Mouse (Mus musculus) right cerebral cortex, adult 18-20 months (tissue): ENCODE results near the gene Glrp1.

Source experiments
- DNase-seq: peaks from one replicate; pipeline ENCODE4 v3.0.0; 2022; ENCODE audit warnings: mixed read lengths

The Glrp1 gene

DNA sequence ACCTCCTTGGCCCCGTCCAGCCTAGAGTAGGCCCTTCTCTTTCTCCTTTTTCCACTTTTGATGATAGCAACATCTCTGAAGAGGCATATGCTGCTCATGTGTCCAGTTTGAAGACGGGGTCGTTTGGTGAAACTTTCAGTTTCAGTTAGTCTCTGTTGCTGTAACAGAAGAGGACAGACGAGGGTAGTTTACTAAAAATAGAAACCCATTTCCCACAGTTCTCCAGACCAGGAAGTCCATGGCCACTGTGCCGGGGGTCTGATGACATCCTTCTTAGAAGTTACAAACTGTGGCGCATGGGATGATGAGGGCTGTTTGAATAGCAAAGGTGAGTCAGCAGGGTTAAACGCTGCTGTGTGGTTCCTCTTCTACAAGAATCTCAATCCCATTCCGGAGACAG lies at the start of gene Glrp1:
Gene Glrp1 (minus strand): TSS at position 278 of the 400 bp plus-strand sequence.
- no peak for DNase-seq

DNA sequence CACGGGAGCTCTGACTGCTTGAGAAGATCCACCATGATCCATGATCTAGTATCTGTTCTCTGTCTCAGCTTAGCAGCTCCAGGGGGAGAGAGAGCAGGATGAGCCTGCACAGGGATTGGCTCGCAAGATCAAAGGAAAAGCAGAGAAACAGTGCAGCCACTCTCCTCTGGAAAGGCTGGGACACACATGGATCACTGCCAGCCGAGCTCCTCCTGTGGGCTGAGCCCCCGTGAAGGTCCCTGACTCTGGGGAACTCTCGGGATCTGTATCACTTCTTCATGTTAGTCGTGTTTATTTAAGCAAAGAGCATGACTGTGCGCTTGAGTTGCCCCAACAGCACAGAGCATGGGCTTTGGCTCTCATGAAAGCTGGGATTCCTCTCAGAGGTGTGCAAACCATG lies 49.4 kb upstream of the Glrp1 start:
- DNase-seq = no peak

DNA sequence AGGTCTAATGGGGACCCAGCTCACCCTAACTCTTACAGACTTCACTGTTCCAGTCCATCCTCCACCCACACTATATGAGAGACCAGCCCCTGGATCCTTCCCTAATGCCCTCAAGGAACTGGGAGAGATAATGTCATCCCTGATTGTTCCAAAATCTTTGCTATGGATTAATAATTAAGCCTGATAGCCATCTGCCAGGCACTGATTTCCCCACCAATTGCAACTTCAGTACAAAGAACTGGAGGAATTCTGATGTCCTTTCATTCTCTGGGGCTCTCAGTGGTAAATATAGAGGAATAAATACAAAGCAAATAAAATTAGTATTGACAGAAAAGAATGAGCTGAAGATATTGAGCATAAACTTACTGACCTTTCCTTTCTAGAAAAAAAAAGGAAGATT lies 48.9 kb upstream of the Glrp1 start:
- DNase-seq = no peak

DNA sequence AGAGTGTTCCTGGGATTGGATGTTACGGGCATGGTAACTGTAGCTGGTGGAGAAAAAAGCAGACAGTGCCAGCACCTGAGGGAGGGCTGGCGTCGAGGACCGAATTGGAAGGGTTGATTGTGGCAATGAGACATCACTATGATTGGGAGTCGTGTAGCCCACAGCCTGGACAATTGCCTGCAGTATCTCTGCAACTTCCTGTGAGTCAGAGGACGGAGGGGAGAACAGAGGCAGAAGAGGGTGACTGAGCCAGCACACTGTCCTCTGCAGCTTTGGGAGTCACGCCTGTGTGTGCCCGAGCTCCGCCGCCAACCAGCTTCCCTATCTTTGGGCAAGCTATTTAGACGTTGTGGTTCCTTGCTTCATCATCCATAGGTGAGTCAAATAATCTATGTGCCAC lies 46.5 kb upstream of the Glrp1 start:
- DNase-seq = no peak

DNA sequence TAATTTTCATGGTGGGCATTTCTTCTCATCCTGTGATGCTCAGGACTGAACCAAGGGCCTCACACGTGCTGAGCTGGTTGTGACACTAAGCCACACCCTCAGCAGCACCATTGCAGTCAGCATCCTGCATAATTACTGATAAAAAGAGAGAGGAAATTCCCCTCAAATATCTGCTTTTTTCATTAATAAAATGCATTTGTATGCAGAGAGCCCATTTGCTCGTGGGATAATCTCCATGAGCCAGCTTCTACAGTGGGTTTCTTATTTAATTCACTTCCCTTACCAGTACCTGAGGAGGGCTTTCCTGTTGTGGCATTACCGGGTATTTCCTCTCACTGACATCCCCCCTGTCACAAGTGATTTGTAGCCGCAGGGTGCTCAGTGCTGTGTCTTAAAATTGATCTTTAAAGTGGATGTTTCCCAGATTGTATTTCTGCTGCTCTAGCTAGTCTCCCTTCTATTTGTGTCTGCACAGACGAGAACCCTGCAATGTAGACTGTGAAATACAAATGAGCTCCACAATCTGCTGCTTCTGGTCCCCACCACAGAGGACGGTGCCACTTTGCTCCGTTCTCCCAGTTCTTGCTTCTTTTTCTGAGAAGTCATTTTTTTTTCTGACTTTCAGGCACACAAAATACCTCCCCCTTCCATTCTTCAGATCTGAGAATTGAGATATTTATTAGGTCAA lies 43.8 kb upstream of the Glrp1 start:
- DNase-seq = no peak

DNA sequence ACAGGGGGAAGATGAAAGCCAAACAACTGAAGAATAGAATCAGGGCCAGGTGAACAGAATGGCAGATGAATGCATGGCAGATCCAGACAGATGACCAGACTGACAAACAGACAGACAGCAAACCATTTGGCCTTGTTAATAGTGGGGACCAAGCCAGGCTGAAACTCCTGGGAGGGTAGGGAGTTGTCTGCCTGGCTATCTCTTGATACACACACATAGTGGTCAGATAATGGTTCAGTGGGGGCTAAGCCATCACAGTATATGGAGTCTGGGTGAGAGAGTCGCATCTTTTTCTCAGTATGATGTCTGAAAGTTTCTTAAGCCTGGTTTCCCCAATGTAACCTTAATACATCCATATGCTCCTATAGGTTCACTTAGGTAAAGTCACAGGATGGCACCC lies 39.4 kb upstream of the Glrp1 start:
- no peak for DNase-seq

DNA sequence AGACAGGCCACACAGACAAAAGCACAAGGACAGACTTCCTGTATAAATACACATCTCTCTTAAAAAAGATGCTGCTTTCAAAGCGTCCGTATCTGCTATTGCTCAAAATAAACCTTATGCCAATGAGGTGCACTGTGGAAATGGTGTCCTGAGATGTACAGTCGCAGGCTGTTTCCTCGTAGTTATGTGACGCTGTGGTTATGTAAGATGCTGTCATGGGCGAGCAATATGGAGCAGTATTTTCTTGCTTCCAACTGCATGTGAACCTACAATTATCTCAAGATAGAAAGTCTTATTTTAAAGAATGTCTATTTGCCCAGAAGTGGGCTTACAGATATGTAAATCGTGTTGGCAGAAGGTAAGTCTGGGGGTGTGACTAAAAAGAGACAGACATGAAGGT lies 37.3 kb upstream of the Glrp1 start:
- peak; percentile 24 for DNase-seq

DNA sequence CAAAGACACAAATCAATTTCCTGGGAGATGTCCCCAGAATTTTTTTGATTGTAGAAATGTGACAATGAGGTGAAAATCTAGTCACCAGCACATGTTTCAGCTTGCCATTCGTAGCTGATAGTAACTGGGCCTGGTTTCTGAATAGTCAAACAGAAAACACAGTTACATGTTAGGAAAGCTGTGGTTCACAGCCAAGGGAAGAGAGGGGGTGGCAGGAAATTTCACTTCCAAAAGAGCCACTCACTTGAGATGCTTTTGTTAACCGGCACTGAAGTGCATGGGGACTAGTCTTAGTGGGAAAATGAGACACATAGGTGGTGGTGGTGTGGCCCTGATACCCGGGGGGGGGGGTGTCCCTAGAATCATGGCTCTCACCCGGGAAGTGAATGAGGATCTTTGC lies 33.7 kb upstream of the Glrp1 start:
- DNase-seq = no peak

DNA sequence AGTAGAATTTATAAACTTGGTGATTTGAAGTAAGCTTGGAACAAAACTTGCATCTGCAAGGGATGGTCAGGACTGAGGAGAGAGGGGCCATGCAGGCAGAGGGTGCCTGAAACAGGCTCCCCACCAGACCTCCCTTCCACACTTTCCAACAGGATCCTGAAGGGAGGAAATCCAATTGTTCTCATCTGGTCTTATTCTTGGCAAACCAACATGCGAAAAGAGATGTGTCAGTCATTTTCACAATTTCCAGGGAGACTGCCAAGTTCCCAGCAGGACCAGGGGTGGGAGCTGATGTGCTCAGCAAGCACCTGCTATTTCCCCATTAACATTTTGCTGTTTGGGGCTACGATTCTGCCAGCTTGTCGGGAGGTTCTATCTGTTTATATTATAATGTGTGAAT lies 30.0 kb upstream of the Glrp1 start:
- DNase-seq = peak; percentile 23

DNA sequence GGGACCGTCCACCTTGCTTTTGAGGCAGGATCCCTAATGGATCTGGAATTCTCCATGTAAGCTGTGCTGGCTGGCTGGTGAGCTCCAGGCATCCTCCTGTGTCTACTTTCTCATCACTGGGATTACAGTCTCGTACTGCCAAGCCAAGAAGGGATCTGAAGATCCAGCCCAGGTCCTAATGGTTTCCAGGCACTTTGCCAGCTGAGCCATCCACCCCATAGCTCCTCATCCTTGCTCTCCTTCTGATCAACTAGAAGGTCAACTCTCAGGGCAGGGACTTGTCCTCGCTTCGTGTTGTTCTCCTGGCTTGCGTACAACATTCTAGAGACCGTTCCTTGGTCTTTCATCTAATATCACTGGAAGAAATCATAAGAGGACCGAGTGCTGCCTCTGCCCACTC lies 29.4 kb upstream of the Glrp1 start:
- no peak for DNase-seq

DNA sequence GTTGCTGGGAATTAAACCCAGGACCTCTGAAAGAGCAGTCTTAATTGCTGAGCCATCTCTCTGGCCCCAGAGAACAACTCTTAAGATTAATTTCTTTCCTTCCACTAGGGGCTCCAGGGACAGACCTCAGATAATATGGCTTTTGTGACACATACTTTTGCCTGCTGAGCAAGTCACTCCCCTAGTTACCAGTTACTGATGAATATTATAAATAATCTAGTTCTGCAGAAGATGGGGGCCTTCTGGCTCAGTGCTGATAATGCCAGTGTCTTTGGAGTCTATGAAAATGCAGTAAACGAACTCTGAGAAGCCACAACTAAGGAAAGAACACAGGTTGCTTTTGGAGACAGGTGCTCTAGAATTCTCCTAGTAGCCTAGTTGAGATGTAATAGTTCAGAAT lies 26.4 kb upstream of the Glrp1 start:
- DNase-seq = no peak

DNA sequence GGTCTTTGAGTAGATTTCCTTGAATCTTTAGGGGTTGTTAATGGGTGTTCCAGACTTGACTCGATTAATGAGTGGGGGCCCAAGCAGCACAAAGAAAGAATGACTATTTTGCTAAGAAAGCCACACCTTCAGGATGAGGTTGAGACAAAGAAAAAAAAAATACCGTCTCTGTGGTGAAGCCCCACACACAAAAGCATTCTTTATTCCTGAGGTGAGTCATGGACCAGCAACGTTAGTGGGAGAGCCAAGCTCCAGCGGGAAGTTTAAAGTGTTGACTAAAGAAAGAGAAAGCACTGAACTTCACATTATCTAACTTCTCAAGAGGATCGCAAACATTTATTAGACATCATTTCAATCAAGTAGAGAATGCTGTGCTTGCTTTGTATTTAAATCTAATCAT lies 24.2 kb upstream of the Glrp1 start:
- no peak for DNase-seq

DNA sequence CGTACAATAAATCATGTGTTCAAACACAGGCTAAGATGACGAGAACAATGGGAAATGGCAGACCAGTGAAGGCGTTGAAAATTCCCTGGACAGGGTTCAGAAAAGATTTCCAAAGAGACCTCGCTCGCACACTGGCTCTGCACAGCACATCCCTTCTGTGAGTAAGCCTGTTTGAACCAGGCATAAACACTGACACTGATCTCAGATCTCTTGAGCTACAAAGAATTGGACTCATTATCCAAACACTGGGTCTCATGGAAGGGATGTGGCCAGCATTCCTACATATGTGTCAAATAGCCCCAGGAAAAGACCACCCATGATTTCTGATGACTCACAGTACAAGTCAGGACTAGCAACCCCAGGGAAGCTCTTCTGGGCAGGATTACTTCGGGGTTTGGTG lies 16.3 kb upstream of the Glrp1 start:
- DNase-seq = no peak

DNA sequence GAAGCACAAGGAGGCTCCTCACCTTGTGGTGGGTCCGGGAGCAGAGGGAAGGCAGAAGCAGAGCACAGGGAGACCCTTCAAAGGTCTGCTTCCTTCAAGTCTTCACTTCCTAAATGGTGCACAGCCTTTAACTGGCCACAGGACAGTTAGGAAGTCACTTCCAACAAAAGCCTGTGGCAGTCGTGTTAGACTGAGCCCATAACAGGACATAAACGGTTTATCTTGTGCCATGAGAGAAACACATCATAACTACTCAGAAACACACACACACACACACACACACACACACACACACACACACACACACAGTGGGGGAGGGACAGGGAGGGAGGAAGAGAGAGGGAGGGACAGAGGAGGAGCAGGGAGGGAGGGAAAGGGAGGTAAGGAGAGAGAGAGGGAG lies 15.8 kb upstream of the Glrp1 start:
- no peak for DNase-seq

DNA sequence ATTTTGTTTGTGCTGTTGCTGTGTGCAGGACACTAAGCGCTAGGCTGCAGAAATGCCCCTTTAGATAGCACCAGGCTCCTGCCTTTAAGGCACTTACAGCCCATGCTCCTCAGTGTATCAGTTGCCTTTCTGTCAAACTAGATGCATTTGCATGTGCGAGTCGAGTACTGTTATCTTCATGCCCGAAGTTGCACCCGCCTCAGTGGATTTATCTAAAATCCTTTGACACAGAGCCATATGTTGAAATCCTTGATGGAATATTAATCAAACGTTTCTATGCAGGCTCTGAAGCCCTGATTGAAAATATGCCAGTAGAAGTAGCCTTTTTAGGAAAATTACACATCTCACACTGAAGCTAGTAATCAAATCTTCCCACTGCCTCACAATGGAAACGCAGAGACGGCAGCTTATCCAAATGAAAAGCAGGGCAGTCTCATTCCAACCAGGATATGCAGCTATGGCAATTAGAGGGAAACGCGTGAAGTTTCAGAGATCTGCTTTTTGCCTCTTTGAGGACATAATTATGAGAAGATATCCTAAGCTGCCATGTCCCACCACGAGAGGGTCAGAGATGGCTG lies 11.4 kb upstream of the Glrp1 start:
- DNase-seq = no peak

DNA sequence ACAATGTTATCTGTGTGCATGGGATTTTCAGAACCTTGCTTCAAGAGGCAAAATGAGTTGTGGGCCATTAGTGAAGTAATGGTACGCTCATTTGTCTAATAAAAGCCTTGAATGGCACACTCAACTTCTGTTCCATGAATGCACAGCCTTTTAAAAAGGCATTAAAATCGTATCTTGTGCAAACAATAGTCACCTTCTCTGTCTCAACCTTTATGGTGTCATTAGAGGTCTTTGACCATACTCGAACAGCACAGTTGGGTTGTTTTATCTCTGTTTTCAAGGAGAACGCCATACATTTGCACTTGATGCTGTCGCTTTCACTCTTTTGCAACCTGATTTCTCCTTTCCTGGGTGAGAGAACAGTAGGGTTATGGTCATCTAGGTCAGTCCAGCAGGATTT lies 3.7 kb upstream of the Glrp1 start:
- DNase-seq = no peak

DNA sequence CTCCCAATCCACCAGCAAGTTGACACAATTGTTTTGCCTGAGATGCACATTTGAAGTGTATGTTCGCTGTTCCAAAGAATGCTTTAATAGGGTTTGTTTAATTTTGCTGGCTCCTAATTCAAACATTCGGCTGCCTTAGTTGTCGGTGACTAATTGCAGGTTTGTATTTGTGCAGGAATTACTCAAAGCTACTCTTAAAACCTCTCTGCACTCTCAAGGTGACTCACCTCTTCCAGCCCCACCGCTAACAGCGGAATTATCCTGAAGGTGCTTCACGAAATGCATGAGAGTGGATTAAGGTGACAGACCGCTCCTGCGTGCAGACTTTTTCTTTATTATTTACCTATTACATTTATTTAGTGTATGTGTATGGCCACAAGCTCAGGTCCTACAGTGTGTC lies 2.0 kb downstream of the Glrp1 start:
- DNase-seq = no peak

DNA sequence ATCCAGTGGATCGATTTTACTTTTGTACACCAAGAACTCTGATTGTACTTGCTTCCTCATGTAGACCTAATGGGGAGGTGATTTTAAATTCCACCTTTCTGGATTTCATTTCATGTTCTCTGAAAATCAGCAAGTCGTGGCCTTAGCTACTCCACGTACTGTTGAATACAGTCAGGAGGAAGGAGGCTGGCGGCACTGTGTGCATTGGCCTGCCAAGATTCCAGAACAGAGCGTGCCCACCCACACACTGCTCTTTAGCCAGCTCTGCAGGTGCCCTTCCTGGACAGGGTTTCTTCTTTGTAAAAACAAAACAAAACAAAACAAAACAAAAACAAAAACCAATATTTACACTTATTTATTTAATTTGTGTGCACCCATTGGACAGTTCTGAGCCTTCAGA lies 2.7 kb downstream of the Glrp1 start:
- DNase-seq = no peak

DNA sequence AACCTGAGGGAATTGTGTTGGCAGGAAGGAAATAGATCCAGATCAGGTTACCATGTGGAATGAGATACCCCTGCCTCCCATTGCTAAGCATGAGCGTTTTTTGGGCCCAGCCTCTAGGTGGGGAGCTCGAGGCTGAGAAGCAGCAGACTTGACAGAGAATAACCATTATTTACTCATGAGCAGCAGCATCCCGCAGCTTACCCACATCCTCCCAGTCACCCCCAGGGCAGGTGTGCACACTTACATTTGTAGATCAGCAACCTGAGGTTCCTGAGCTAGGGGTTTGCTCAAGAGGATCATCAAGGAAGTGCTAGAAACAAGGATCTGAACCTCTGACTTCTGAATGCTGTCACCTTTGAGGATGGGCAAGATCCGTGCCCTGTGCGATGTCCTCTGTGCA lies 3.5 kb downstream of the Glrp1 start:
- no peak for DNase-seq

DNA sequence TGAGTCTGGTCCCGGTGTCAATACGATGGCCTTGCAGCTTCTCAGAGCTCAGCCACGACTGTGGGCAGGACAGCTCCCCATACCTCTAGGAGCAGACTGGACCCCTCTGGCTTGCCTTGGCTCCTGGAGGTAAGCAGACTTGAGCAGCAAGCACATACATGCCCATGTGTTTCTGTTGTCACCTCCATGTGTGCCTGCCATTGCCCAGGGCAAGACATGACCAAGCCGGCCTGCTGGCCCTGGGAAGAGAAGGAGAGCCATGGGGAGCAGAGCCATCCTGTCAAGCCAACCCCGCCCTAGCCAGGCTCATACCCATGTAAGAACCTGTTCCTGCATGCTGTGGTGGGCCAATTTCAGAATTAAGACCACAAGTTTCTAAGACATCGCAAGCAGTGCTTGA lies 4.2 kb downstream of the Glrp1 start:
- no peak for DNase-seq

DNA sequence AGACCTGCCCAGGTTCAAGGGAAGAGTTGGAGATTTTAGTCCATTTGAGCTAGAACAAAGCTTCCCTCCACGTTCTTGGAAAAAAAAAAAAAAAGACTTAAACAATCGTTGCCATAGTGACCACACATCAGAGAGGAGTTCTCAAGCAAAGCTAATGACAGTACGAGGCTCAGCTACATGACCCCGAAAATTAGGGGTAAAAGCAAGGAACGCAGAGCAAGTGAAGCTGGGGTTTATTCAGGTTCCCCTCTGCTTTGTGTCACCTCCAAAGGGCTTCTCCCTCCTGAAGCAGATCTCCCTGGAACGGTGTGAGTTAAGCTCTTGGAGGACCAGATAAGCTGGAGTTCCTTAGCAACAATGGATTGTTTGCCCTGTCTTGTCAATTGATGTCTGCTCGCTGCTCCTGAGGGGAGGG lies 5.3 kb downstream of the Glrp1 start:
- no peak for DNase-seq

DNA sequence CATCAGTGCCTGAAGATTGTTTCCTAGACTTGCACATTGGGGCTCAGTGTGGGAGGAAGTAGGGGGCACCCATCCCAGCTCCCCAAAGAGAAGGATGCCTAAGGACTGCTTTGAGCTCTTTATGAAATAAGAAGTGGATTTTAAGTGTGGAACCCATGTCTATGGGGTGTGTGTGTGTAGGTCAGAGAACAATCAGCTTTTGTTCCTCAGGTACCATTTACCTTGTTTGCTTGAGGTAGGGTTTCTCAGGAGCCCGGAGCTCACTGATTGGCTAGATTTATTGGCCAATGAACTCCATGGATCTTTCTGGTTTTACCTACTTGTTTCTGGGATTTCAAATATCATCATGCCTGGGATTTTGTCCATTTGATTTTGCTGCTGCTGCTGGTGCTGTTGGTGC lies 7.0 kb downstream of the Glrp1 start:
- DNase-seq = no peak

DNA sequence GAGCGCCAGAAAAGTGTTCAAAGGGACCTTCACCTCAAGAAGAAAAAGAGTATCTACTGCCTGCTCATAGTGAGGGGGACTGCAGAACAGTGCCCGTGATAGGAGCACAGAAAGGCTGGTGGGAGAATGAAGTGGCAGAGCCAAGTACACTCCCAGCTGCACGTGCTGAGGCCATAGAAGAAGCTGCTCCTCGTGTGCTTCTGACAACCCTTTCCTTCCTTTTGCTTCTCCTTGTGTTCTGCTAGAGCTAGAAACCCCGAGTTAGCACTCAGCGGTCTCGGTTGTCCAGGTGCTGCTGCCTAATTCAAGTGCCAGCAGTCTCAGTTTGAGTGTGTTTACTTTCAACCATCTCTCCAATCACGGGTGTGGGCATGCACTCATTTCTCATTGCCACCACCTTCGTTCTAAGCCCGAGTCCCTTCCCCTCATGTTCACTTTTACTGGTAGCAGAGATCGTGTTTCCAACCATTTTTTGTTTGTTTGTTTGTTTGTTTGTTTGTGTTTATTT lies 10.6 kb downstream of the Glrp1 start:
- no peak for DNase-seq

DNA sequence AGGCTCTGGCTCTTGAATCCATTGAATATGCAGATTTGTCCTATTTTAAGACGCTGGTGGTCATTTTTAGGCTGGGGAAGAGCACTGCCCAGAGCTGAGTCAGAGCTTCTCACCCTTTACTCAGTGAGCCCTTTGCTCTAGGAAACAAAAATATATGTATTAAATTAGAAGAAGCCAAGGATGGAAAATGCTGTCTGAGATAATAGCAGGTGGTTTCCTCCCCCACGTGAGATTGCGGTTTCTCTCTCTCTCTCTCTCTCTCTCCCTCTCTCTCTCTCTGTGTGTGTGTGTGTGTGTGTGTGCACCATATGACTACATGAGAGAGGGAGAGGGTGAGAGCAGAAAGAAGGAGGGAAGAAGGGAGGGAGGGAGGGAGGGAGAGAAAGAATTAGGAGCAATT lies 12.5 kb downstream of the Glrp1 start:
- no peak for DNase-seq

DNA sequence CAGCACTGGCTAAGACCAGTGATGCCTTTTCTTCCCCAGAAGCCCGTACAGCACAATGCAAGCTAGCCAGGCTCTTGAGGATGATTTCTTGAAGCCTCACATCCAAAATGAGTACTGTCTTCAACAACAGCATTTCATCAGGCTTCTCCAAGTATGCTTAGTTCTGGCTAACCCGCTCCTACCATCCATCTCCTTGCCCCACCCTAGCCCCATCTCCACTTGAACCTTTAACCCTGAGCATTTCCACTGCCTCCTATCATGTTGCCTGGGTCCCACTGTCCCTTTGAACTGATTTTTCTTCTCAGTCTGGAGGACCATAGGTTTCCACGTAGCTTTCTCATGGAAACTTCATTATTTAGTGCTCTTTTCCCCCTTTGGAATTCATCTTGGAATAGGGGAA lies 17.5 kb downstream of the Glrp1 start:
- no peak for DNase-seq
